ENCODE assay signal across 17 mouse cellular contexts in the genomic region with DNA sequence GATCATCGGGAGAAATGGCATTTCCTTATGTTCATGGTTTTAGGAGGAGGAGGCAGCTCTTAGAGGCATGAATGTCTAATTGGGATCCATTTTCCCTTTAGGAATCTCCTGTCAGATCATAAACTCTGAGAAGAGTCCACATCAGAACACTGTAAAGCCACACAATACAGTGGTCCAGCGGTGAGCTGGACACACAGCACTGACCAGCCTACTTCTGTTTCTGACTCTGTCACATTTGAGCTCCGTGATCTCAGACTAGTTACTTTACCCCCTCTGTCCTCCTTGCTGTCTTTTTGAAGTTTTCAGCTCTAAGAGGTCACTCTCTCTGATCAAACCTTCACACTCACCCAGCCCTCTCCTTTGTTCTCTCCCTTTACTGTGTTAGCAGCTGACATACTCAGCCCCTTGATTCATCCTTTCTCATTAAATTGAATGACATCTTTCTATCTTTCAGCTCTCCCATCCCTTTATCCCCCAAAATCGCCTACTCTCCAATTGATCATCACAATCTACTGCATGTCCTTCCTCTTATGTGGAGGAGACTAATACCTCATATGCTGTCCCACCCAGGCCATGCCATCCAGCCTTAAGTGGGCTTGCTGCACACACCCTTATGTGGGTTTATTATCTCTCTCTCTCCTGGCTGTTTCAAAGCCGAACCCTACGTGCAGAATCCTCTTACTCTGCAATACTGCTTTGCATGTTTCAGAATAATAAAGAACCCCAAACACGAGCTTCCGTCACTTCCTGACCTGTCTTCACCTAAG.
"Had no signal": no experiment of that assay in that cellular context is flagged by ENCODE, and none has a peak within 500 bp of the region (broad histone marks: within the 10 kb centered on the region; RNA-seq: fewer than 3 reads in every experiment).

No protein-coding gene starts in this region.

- H3K9me3 ChIP-seq: limb, embryonic 10.5 days; liver, embryonic 15.5 days; neural tube, embryonic 15.5 days; stomach, embryonic 15.5 days had no signal

- ATAC-seq: intestine, postnatal 0 days; lung, postnatal 0 days had no signal

- DNase-seq: kidney, adult 8-10 months; kidney, postnatal 25 days; lung, adult 2 months; lung, postnatal 36 days; right cerebral cortex, postnatal 4 days; spleen, adult 18-20 months; thymus, adult 2 months; thymus, postnatal 25 days had no signal

- H3K4me3 ChIP-seq: left cerebral cortex, adult 2 months; limb, embryonic 10.5 days; liver, embryonic 15.5 days; myocyte; neural tube, embryonic 15.5 days; stomach, embryonic 15.5 days had no signal

- H3K27ac ChIP-seq: left cerebral cortex, adult 2 months; limb, embryonic 10.5 days; liver, embryonic 15.5 days; neural tube, embryonic 15.5 days; stomach, embryonic 15.5 days had no signal

- H3K4me2 ChIP-seq: liver, embryonic 11.5 days; liver, embryonic 15.5 days; neural tube, embryonic 15.5 days; stomach, embryonic 15.5 days had no signal

- H3K9ac ChIP-seq: liver, embryonic 15.5 days; neural tube, embryonic 15.5 days; stomach, embryonic 15.5 days had no signal

- H3K36me3 ChIP-seq: limb, embryonic 10.5 days; liver, embryonic 15.5 days; neural tube, embryonic 15.5 days; stomach, embryonic 15.5 days had no signal

- H3K4me1 ChIP-seq: limb, embryonic 10.5 days; liver, embryonic 15.5 days; neural tube, embryonic 15.5 days; stomach, embryonic 15.5 days had no signal

- H3K27me3 ChIP-seq: liver, embryonic 15.5 days; neural tube, embryonic 15.5 days; stomach, embryonic 15.5 days had no signal
